Comparison of ENCODE assay signal across 23 mouse cellular contexts in genomic region chr15:96075615-96076014, GRCm38 (mm10).
"Had no signal": no experiment of that assay in that cellular context is flagged by ENCODE, and none has a peak within 500 bp of the region (broad histone marks: within the 10 kb centered on the region; RNA-seq: fewer than 3 reads in every experiment).

No protein-coding gene starts in this region.

- H3K4me3 ChIP-seq: intestine, embryonic 15.5 days; kidney, embryonic 15.5 days; limb, embryonic 12.5 days; limb, embryonic 15.5 days; lung, embryonic 15.5 days; megakaryocyte, embryonic 14.5 days; midbrain, embryonic 10.5 days; neural tube, embryonic 12.5 days; neural tube, embryonic 15.5 days had no signal

- H3K27ac ChIP-seq: intestine, embryonic 15.5 days; kidney, embryonic 15.5 days; limb, embryonic 12.5 days; limb, embryonic 15.5 days; lung, embryonic 15.5 days; midbrain, embryonic 10.5 days; neural tube, embryonic 12.5 days; neural tube, embryonic 15.5 days had no signal

- H3K4me2 ChIP-seq: intestine, embryonic 15.5 days; kidney, embryonic 15.5 days; limb, embryonic 12.5 days; limb, embryonic 15.5 days; lung, embryonic 15.5 days; neural tube, embryonic 12.5 days; neural tube, embryonic 15.5 days had no signal

- ATAC-seq: intestine, embryonic 15.5 days had no signal

- H3K27me3 ChIP-seq: intestine, embryonic 15.5 days; limb, embryonic 12.5 days; limb, embryonic 15.5 days; lung, embryonic 15.5 days; neural tube, embryonic 12.5 days; neural tube, embryonic 15.5 days had no signal

- H3K36me3 ChIP-seq: intestine, embryonic 15.5 days; kidney, embryonic 15.5 days; limb, embryonic 12.5 days; limb, embryonic 15.5 days; lung, embryonic 15.5 days; midbrain, embryonic 10.5 days; neural tube, embryonic 12.5 days; neural tube, embryonic 15.5 days had no signal

- H3K4me1 ChIP-seq: intestine, embryonic 15.5 days; lung, embryonic 15.5 days; megakaryocyte, embryonic 14.5 days; midbrain, embryonic 10.5 days; neural tube, embryonic 12.5 days; neural tube, embryonic 15.5 days had no signal

- H3K9me3 ChIP-seq: intestine, embryonic 15.5 days; kidney, embryonic 15.5 days; limb, embryonic 12.5 days; limb, embryonic 15.5 days; lung, embryonic 15.5 days; midbrain, embryonic 10.5 days; neural tube, embryonic 12.5 days; neural tube, embryonic 15.5 days had no signal

- H3K9ac ChIP-seq: intestine, embryonic 15.5 days; kidney, embryonic 15.5 days; limb, embryonic 12.5 days; limb, embryonic 15.5 days; lung, embryonic 15.5 days; neural tube, embryonic 12.5 days; neural tube, embryonic 15.5 days had no signal

- DNase-seq: kidney, adult 11 months; kidney, adult 8-10 months; kidney, postnatal 10 days; kidney, postnatal 4 days; left cerebral cortex, postnatal 4 days; lung, adult 18-20 months; lung, postnatal 10 days; lung, postnatal 36 days; midbrain, embryonic 14.5 days; right cerebral cortex, adult 18-20 months; right cerebral cortex, postnatal 14 days; right cerebral cortex, postnatal 4 days; thymus, adult 18-20 months; thymus, postnatal 36 days had no signal
